Mouse (Mus musculus) cerebellum, postnatal 10 days (tissue): ENCODE data around the gene Cygb.
"Not testable (repeated sequence)": the region's sequence is repeated elsewhere in the genome, so short reads cannot be mapped to it uniquely, and the experiment has no call there.

ENCODE experiments used
- DNase-seq, 2 experiments: peaks; one replicate each; pipeline ENCODE4 v3.0.0; 2021; ENCODE audit warnings: mixed read lengths in 2 of 2

The Cygb gene

GRCm38 (mm10) chr11:116674616-116675379 lies 20.7 kb upstream of the Cygb start:
- no peak for DNase-seq

GRCm38 (mm10) chr11:116673410-116673809 lies 19.3 kb upstream of the Cygb start:
- DNase-seq: no peak

GRCm38 (mm10) chr11:116672595-116672994 lies 18.5 kb upstream of the Cygb start:
- DNase-seq: no peak

GRCm38 (mm10) chr11:116671845-116672434 lies 17.8 kb upstream of the Cygb start:
- DNase-seq: no peak

- peak; percentile 98 to 99 for DNase-seq
These were observed 17.2 kb upstream of the Cygb start for GRCm38 (mm10) chr11:116671112-116671844.

GRCm38 (mm10) chr11:116670386-116670785 lies 16.3 kb upstream of the Cygb start:
- DNase-seq: no peak

GRCm38 (mm10) chr11:116669787-116670365 lies 15.8 kb upstream of the Cygb start:
- no peak for DNase-seq

- DNase-seq: peak in 1 of 2 experiments; percentile 18
These were observed 15.2 kb upstream of the Cygb start for GRCm38 (mm10) chr11:116669316-116669715.

GRCm38 (mm10) chr11:116668839-116669238 lies 14.7 kb upstream of the Cygb start:
- DNase-seq: peak; percentile 55 to 59

GRCm38 (mm10) chr11:116668381-116668825 lies 14.3 kb upstream of the Cygb start:
- DNase-seq: peak in 1 of 2 experiments; percentile 28

GRCm38 (mm10) chr11:116667930-116668329 lies 13.8 kb upstream of the Cygb start:
- DNase-seq: no peak

GRCm38 (mm10) chr11:116667012-116667411 lies 12.9 kb upstream of the Cygb start:
- DNase-seq: not testable (repeated sequence)

- no peak for DNase-seq
These were observed 12.5 kb upstream of the Cygb start for GRCm38 (mm10) chr11:116666566-116666965.

- DNase-seq: no peak
These were observed 11.2 kb upstream of the Cygb start for GRCm38 (mm10) chr11:116665289-116665688.

- DNase-seq: peak; percentile 81 to 85
These were observed 7.8 kb upstream of the Cygb start for GRCm38 (mm10) chr11:116661948-116662377.

- peak; percentile 79 to 86 for DNase-seq
These were observed 7.3 kb upstream of the Cygb start for GRCm38 (mm10) chr11:116661291-116661947.

- peak; percentile 68 to 78 for DNase-seq
These were observed 6.1 kb upstream of the Cygb start for GRCm38 (mm10) chr11:116660181-116660580.

GRCm38 (mm10) chr11:116659027-116659621 lies 5.0 kb upstream of the Cygb start:
- DNase-seq: no peak

- no peak for DNase-seq
These were observed 4.1 kb upstream of the Cygb start for GRCm38 (mm10) chr11:116658238-116658637.

GRCm38 (mm10) chr11:116657311-116658223 lies 3.5 kb upstream of the Cygb start:
- peak; percentile 95 to 97 for DNase-seq
